Mouse (Mus musculus) lung, adult 2 months (tissue): ENCODE measurements at regions not wholly inside any gene's neighbourhood (a gene's known extent, or its start where the extent isn't known, plus 50 kb on each side); places are given as distances from the start of the nearest gene placed in this dataset.

ENCODE experiments used
- CTCF ChIP-seq: fragments of 200-500 bp; IDR thresholded peaks from 2 replicates; pipeline ENCODE4 v1.5.1; 2011; ENCODE audit warnings: mild to moderate bottlenecking, low read length, control low read depth; ENCODE audit not compliant: insufficient read depth
- POLR2A ChIP-seq: fragments of 200-500 bp; IDR thresholded peaks from 2 replicates; pipeline ENCODE4 v1.6.1; 2011; ENCODE audit warnings: low read depth, mild to moderate bottlenecking, control low read depth, low read length, borderline replicate concordance; ENCODE audit errors: extremely low read depth

DNA sequence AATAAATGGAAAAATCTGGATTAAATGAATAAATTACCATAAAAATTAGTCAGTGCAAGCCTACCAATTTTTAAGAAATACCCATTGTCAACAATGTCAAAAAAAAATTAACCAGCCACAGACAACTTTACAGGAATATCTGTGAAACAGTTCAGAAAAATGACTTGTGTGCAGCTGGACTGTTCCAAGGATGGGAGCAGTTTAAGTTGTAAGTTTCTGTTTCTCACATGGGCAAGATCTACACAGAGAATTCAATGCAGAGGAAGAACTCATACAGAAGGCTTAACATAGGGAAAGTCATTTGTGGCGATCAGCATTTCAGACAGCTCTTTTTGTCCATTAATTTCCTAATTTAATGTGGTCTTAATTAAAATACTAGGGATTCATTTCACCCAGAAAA lies 71.9 kb upstream of the Tdrd3 start:
- no peak for TF ChIP-seq CTCF
- no peak for TF ChIP-seq POLR2A
